Mouse (Mus musculus): ENCODE results near the gene Rfxank. TPM values are rescaled to one million over a fixed set of nuclear protein-coding genes. Genes with fewer than 3 reads are reported as not detected.

The Rfxank gene
- polyA plus RNA-seq, 1 experiment = not detected

DNA sequence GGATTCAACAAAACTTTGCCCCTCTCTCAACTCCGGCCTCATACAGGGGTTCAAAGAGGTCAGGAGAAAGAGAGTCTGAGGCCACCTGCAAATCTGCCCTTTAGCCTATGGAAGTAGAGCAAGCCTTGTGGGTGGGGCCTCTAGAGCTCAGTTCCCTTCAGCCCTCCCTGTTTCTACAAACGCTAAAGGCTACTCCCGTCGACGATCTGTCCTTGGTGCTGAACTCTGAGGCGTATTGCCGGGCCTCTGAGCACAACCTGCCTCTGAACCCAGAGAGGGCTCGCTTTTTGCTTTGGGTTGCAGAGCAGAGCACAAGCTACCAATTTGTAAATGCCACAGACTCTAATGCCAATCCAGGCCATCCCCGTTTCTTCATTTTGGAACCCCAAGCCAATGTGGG, 21.3 kb downstream of the Rfxank start:
- no peak for TF ChIP-seq POLR2A (IDR thresholded peaks at IDR 0.05; ENCODE audit: insufficient read depth, low read depth, low read length)
- TF ChIP-seq CTCF (IDR thresholded peaks at IDR 0.05; ENCODE audit: insufficient read depth, low read depth, low read length) = no peak
- Histone ChIP-seq H3K4me1 (ENCODE audit: control insufficient read depth, insufficient read depth, low read length) (peaks cover 30% of the 10 kb centered on the region), H3K27ac (ENCODE audit: insufficient read depth, low read depth, low read length) (no peak overlapping the region), H3K4me3 (ENCODE audit: insufficient read depth, low read depth, low read length) (no peak overlapping the region)
- WGBS = 29% methylated on average over 9 of the region's 9 CpGs

GRCm38 (mm10) chr8:70114892-70115291, 24.1 kb downstream of the Rfxank start:
- H3K4me1 ChIP-seq (ENCODE audit: control insufficient read depth, insufficient read depth, low read length) = peaks cover 40% of the 10 kb centered on the region
- WGBS = 60% methylated on average over 13 of the region's 13 CpGs
- H3K4me3 ChIP-seq (ENCODE audit: insufficient read depth, low read depth, low read length) = no peak overlapping the region
- H3K27ac ChIP-seq (ENCODE audit: insufficient read depth, low read depth, low read length) = no peak overlapping the region
- TF ChIP-seq CTCF (IDR thresholded peaks at IDR 0.05; ENCODE audit: insufficient read depth, low read depth, low read length) (no peak), POLR2A (IDR thresholded peaks at IDR 0.05; ENCODE audit: insufficient read depth, low read depth, low read length) (no peak)

DNA sequence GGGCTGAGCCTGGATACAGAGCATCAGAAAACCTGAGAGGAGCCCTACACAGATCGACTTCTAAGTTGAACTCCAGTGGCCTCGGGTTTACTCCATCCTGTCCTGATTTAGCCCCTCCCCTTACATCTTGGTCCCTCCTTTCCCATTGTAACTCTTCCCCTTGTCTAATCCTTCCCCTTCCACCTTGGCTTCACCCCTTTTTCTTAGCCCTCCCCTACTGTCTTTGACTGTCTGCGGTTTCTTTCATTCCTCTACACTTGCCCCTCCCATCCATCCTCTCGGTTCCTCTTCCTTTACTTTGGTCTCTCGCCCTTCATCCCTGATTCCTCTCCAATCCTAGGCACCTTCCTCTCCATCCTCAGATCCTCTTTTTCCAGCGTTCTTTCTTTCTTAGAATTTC, 24.5 kb downstream of the Rfxank start:
- 46% methylated on average over 6 of the region's 6 CpGs for WGBS
- Histone ChIP-seq H3K27ac (ENCODE audit: insufficient read depth, low read depth, low read length) (no peak overlapping the region), H3K4me1 (ENCODE audit: control insufficient read depth, insufficient read depth, low read length) (peaks cover 39% of the 10 kb centered on the region), H3K4me3 (ENCODE audit: insufficient read depth, low read depth, low read length) (no peak overlapping the region)
- no peak for TF ChIP-seq POLR2A (IDR thresholded peaks at IDR 0.05; ENCODE audit: insufficient read depth, low read depth, low read length)
- TF ChIP-seq CTCF (IDR thresholded peaks at IDR 0.05; ENCODE audit: insufficient read depth, low read depth, low read length) = no peak

GRCm38 (mm10) chr8:70112401-70113016, 26.4 kb downstream of the Rfxank start:
- H3K4me1 ChIP-seq (ENCODE audit: control insufficient read depth, insufficient read depth, low read length) = peaks cover 26% of the 10 kb centered on the region
- 41% methylated on average over 43 of the region's 43 CpGs for WGBS
- no peak overlapping the region for H3K27ac ChIP-seq (ENCODE audit: insufficient read depth, low read depth, low read length)
- TF ChIP-seq CTCF (IDR thresholded peaks at IDR 0.05; ENCODE audit: insufficient read depth, low read depth, low read length) (no peak), POLR2A (IDR thresholded peaks at IDR 0.05; ENCODE audit: insufficient read depth, low read depth, low read length) (no peak)
- no peak overlapping the region for H3K4me3 ChIP-seq (ENCODE audit: insufficient read depth, low read depth, low read length)

GRCm38 (mm10) chr8:70111192-70111795, 27.7 kb downstream of the Rfxank start:
- Histone ChIP-seq H3K4me1 (ENCODE audit: control insufficient read depth, insufficient read depth, low read length) (peaks cover 16% of the 10 kb centered on the region), H3K4me3 (ENCODE audit: insufficient read depth, low read depth, low read length) (no peak overlapping the region), H3K27ac (ENCODE audit: insufficient read depth, low read depth, low read length) (no peak overlapping the region)
- TF ChIP-seq CTCF (IDR thresholded peaks at IDR 0.05; ENCODE audit: insufficient read depth, low read depth, low read length) = no peak
- no peak for TF ChIP-seq POLR2A (IDR thresholded peaks at IDR 0.05; ENCODE audit: insufficient read depth, low read depth, low read length)
- WGBS = 83% methylated on average over 23 of the region's 23 CpGs

DNA sequence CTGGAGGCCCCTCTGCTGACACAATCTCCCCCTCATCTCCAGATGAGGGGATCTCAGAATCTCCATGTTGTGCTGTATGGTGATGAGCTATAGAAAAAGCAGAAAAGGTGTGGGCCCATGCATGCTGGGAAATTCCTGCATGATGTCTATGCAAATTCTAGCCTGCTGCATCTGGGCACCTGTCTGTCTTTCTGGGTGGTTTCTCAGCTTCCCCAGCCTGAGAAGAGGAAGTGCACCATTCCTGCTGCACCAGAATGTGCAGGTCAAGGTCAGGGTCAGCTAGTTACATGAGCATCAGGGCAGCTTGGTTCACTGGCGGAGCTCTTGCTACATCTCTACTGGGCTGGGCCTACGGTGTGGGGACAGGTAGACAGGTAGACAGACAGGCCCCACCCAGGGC, 28.5 kb downstream of the Rfxank start:
- H3K27ac ChIP-seq (ENCODE audit: insufficient read depth, low read depth, low read length) = no peak overlapping the region
- WGBS = 88% methylated on average over 2 of the region's 2 CpGs
- peaks cover 16% of the 10 kb centered on the region for H3K4me1 ChIP-seq (ENCODE audit: control insufficient read depth, insufficient read depth, low read length)
- TF ChIP-seq CTCF (IDR thresholded peaks at IDR 0.05; ENCODE audit: insufficient read depth, low read depth, low read length) (no peak), POLR2A (IDR thresholded peaks at IDR 0.05; ENCODE audit: insufficient read depth, low read depth, low read length) (no peak)
- no peak overlapping the region for H3K4me3 ChIP-seq (ENCODE audit: insufficient read depth, low read depth, low read length)

DNA sequence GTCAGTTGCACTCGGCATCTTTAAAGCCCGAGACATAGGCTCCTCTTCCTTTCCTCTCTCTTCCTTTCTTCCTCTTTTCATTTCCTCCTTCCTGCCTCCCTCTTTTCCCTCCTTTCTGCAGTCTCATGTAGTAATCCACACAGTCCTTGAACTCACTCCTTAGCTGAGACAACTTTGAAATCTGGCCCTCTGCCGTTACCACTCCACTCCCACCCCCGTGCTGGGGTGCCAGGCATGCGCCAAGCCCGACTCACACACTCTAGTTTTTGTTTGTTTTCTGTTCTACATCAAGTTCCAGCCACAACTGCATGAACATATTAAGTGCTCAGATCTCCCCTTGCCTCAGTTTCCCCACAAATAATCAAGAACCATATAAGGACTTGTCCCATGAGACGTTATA, 34.0 kb downstream of the Rfxank start:
- no peak overlapping the region for H3K4me3 ChIP-seq (ENCODE audit: insufficient read depth, low read depth, low read length)
- TF ChIP-seq CTCF (IDR thresholded peaks at IDR 0.05; ENCODE audit: insufficient read depth, low read depth, low read length) = no peak
- TF ChIP-seq POLR2A (IDR thresholded peaks at IDR 0.05; ENCODE audit: insufficient read depth, low read depth, low read length) = no peak
- H3K27ac ChIP-seq (ENCODE audit: insufficient read depth, low read depth, low read length) = no peak overlapping the region
- whole genome bisulfite sequencing = 44% methylated on average over 7 of the region's 7 CpGs
- H3K4me1 ChIP-seq (ENCODE audit: control insufficient read depth, insufficient read depth, low read length) = peaks cover 14% of the 10 kb centered on the region

DNA sequence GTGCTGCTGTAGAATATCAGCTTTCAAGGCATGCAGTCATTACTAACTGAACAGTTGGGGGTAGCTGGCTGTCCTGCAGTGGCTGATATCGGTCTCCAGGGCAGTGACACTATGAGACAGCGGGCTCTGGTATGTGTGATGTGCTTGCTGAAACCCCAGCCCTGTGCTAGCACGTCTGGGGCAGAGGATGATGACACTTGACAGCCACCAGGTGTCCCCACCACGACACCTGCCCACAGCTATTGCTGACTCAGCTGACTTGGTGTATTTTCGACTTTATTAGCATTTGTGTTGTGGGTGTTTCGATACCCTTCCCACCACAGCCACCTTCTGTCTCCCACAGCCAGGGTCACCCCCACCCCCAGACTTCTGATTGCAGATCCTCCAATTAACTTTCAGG, 34.4 kb downstream of the Rfxank start:
- Histone ChIP-seq H3K27ac (ENCODE audit: insufficient read depth, low read depth, low read length) (no peak overlapping the region), H3K4me3 (ENCODE audit: insufficient read depth, low read depth, low read length) (no peak overlapping the region), H3K4me1 (ENCODE audit: control insufficient read depth, insufficient read depth, low read length) (peaks cover 15% of the 10 kb centered on the region)
- WGBS = 20% methylated on average over 6 of the region's 6 CpGs
- no peak for TF ChIP-seq POLR2A (IDR thresholded peaks at IDR 0.05; ENCODE audit: insufficient read depth, low read depth, low read length)
- TF ChIP-seq CTCF (IDR thresholded peaks at IDR 0.05; ENCODE audit: insufficient read depth, low read depth, low read length) = no peak

- H3K4me3 ChIP-seq (ENCODE audit: insufficient read depth, low read depth, low read length) = no peak overlapping the region
- H3K4me1 ChIP-seq (ENCODE audit: control insufficient read depth, insufficient read depth, low read length) = peaks cover 15% of the 10 kb centered on the region
- peak overlapping the region; percentile 22; the same call in 1 of the 2 replicates for H3K27ac ChIP-seq (ENCODE audit: insufficient read depth, low read depth, low read length)
- 58% methylated on average over 8 of the region's 8 CpGs for WGBS
- TF ChIP-seq POLR2A (IDR thresholded peaks at IDR 0.05; ENCODE audit: insufficient read depth, low read depth, low read length) = no peak
- no peak for TF ChIP-seq CTCF (IDR thresholded peaks at IDR 0.05; ENCODE audit: insufficient read depth, low read depth, low read length)
These were observed 38.7 kb downstream of the Rfxank start for GRCm38 (mm10) chr8:70100241-70100640.

Data from olfactory bulb, adult 2 months (tissue).